In genomic region chr12:91384281-91385017, GRCm38 (mm10) we compare ENCODE assay signal across 8 mouse cellular contexts. TPM values are rescaled to one million over a fixed set of nuclear protein-coding genes. Genes with fewer than 3 reads are reported as not detected.
DNase-seq lines count a peak whose midpoint lies in the region; ATAC-seq and TF ChIP-seq lines count a peak whose summit lies in the region.

TSS of gene Cep128 (minus strand) at chr12:91384409.
TSS of gene Tshr (plus strand) at chr12:91384563.

- no peak for TF ChIP-seq CTCF in ES-Bruce4 (IDR thresholded peaks at IDR 0.05; ENCODE audit: low read depth, low read length)
- TF ChIP-seq CTCF in liver, postnatal 0 days (IDR thresholded peaks at IDR 0.05; ENCODE audit: low read depth) = no peak

- under 1% methylated on average over 27 of the region's 27 CpGs for WGBS in forebrain, embryonic 13.5 days
- WGBS in large intestine, adult 2 months = 1% methylated on average over 27 of the region's 27 CpGs
- under 1% methylated on average over 27 of the region's 27 CpGs for WGBS in liver, postnatal 0 days (ENCODE audit: insufficient replicate concordance)
- WGBS in neural tube, embryonic 14.5 days = 2% methylated on average over 27 of the region's 27 CpGs

- peak within 1 kb of the TSS; percentile 35 for H3K9ac ChIP-seq in ES-Bruce4 (ENCODE audit: low read depth, poor library complexity, severe bottlenecking)
- H3K9ac ChIP-seq in forebrain, embryonic 13.5 days = peak within 1 kb of the TSS; percentile 67
- peak within 1 kb of the TSS; percentile 71 for H3K9ac ChIP-seq in liver, postnatal 0 days (replicated peaks)
- H3K9ac ChIP-seq in neural tube, embryonic 14.5 days (replicated peaks; ENCODE audit: low read depth, low read length) = peak within 1 kb of the TSS; percentile 32

- peak within 1 kb of the TSS; percentile 75 for H3K4me3 ChIP-seq in ES-Bruce4 (ENCODE audit: low read depth, low read length)
- peak within 1 kb of the TSS; percentile 56 for H3K4me3 ChIP-seq in forebrain, embryonic 13.5 days
- H3K4me3 ChIP-seq in liver, postnatal 0 days (ENCODE audit: low read depth, low read length) = peak within 1 kb of the TSS; percentile 88
- peak within 1 kb of the TSS; percentile 56 for H3K4me3 ChIP-seq in neural tube, embryonic 14.5 days (ENCODE audit: low read depth, low read length)

- H3K27me3 ChIP-seq in ES-Bruce4 (ENCODE audit: control insufficient read depth, insufficient read depth, low read length, poor library complexity, severe bottlenecking) = no peaks in the 10 kb centered on the region
- H3K27me3 ChIP-seq in forebrain, embryonic 13.5 days = no peaks in the 10 kb centered on the region
- no peaks in the 10 kb centered on the region for H3K27me3 ChIP-seq in liver, postnatal 0 days (ENCODE audit: insufficient read depth, low read length)
- no peaks in the 10 kb centered on the region for H3K27me3 ChIP-seq in neural tube, embryonic 14.5 days (ENCODE audit: control insufficient read depth, insufficient read depth, low read length)

- H3K9me3 ChIP-seq in ES-Bruce4 (replicated peaks; ENCODE audit: control insufficient read depth, insufficient read depth, low read length, poor library complexity, severe bottlenecking) = no peaks in the 10 kb centered on the region
- no peaks in the 10 kb centered on the region for H3K9me3 ChIP-seq in forebrain, embryonic 13.5 days (replicated peaks)
- no peaks in the 10 kb centered on the region for H3K9me3 ChIP-seq in liver, postnatal 0 days (ENCODE audit: low read length)
- H3K9me3 ChIP-seq in neural tube, embryonic 14.5 days (ENCODE audit: control insufficient read depth, low read length) = no peaks in the 10 kb centered on the region

- peak; percentile 94 to 96 for DNase-seq in heart, postnatal 10 days
- DNase-seq in large intestine, adult 2 months (ENCODE audit: low read depth, low spot score) = peak; percentile 94
- peak; percentile 95 for DNase-seq in liver, postnatal 0 days
- DNase-seq in testis, postnatal 10 days (ENCODE audit: low spot score) = peak; percentile 90

- no peak for TF ChIP-seq POLR2A in ES-Bruce4 (IDR thresholded peaks at IDR 0.05; ENCODE audit: insufficient read depth, low read length)

- TF ChIP-seq EP300 in ES-Bruce4 (IDR thresholded peaks at IDR 0.05; ENCODE audit: insufficient read depth, low read depth, low read length) = no peak
- TF ChIP-seq EP300 in liver, postnatal 0 days (IDR thresholded peaks at IDR 0.05; ENCODE audit: low read depth) = peak; percentile 42

- ATAC-seq in cerebellum, adult (ENCODE audit: insufficient number of reproducible peaks, low FRiP score, low TSS enrichment) = peak; percentile 100
- ATAC-seq in forebrain, embryonic 13.5 days = peak; percentile 100
- ATAC-seq in liver, postnatal 0 days = peak; percentile 100
- ATAC-seq in neural tube, embryonic 14.5 days (ENCODE audit: low read depth) = peak; percentile 100

- intact Hi-C loops in heart, postnatal 10 days (cut with DNase I) = no loop called here

- no peaks in the 10 kb centered on the region for H3K36me3 ChIP-seq in ES-Bruce4 (ENCODE audit: control insufficient read depth, insufficient read depth, low read length, poor library complexity, severe bottlenecking)
- H3K36me3 ChIP-seq in forebrain, embryonic 13.5 days (ENCODE audit: poor library complexity, severe bottlenecking) = no peaks in the 10 kb centered on the region
- H3K36me3 ChIP-seq in liver, postnatal 0 days (replicated peaks; ENCODE audit: insufficient read depth, low read length) = peaks cover 7% of the 10 kb centered on the region
- H3K36me3 ChIP-seq in neural tube, embryonic 14.5 days (ENCODE audit: control insufficient read depth, insufficient read depth, low read length) = no peaks in the 10 kb centered on the region

- no peak within 1 kb of the TSS for H3K27ac ChIP-seq in ES-Bruce4 (ENCODE audit: insufficient read depth, low read length)
- H3K27ac ChIP-seq in forebrain, embryonic 13.5 days = no peak within 1 kb of the TSS
- peak within 1 kb of the TSS; percentile 74 for H3K27ac ChIP-seq in liver, postnatal 0 days (ENCODE audit: low read depth)
- H3K27ac ChIP-seq in neural tube, embryonic 14.5 days (ENCODE audit: low read depth, low read length) = no peak within 1 kb of the TSS

- H3K4me2 ChIP-seq in forebrain, embryonic 13.5 days = peak within 1 kb of the TSS; percentile 91
- H3K4me2 ChIP-seq in liver, postnatal 0 days (ENCODE audit: low read depth, low read length) = peak within 1 kb of the TSS; percentile 96
- peak within 1 kb of the TSS; percentile 97 for H3K4me2 ChIP-seq in neural tube, embryonic 14.5 days (ENCODE audit: low read depth, low read length)

- no peaks in the 10 kb centered on the region for H3K4me1 ChIP-seq in ES-Bruce4 (ENCODE audit: control insufficient read depth, insufficient read depth, low read length)
- H3K4me1 ChIP-seq in forebrain, embryonic 13.5 days = peaks cover 6% of the 10 kb centered on the region
- peaks cover 5% of the 10 kb centered on the region; the same call in 1 of the 2 replicates for H3K4me1 ChIP-seq in liver, postnatal 0 days (ENCODE audit: insufficient read depth)
- H3K4me1 ChIP-seq in neural tube, embryonic 14.5 days (ENCODE audit: control insufficient read depth, insufficient read depth, low read length) = peaks cover 4% of the 10 kb centered on the region; the same call in 1 of the 2 replicates

RNA-seq across cellular contexts. Expression of gene Cep128, which starts in this region (rescaled TPM):
- polyA plus RNA-seq in ES-Bruce4 (2011; ENCODE audit: insufficient read depth, insufficient read length, low read depth, missing spikeins) = 15.6 and 18.3 TPM in 2 replicates
- polyA plus RNA-seq in forebrain, embryonic 13.5 days (2015; fragmentation: Nextera tagmentation; extraction: Ambion mirVana) = 8.9 and 9.9 TPM in 2 replicates
- 10 to 100 TPM in 1 of 2 experiments, 1 to 10 TPM in 1; 8.9 to 10.4 TPM for total RNA-seq in heart, postnatal 10 days (2021)
- polyA plus RNA-seq in large intestine, adult 2 months (2012; rRNA removed) = 3.6 and 5.2 TPM in 2 replicates
- polyA plus RNA-seq in liver, postnatal 0 days (2015; fragmentation: Nextera tagmentation; extraction: Ambion mirVana) = 3.1 and 3.7 TPM in 2 replicates
- 3.6 and 4.0 TPM in 2 replicates for polyA plus RNA-seq in neural tube, embryonic 14.5 days (2014; fragmentation: Nextera tagmentation; extraction: Ambion mirVana)

RNA-seq across cellular contexts. Expression of gene Tshr, which starts in this region (rescaled TPM):
- polyA plus RNA-seq in ES-Bruce4 (2011; ENCODE audit: insufficient read depth, insufficient read length, low read depth, missing spikeins) = 0.33 TPM in 1 of 2 replicates, not detected in the other
- polyA plus RNA-seq in forebrain, embryonic 13.5 days (2015; fragmentation: Nextera tagmentation; extraction: Ambion mirVana) = 1.2 and 1.5 TPM in 2 replicates
- under 1 TPM; 0.15 to 0.69 TPM for total RNA-seq in heart, postnatal 10 days (2021)
- 0.58 TPM in 2 replicates for polyA plus RNA-seq in large intestine, adult 2 months (2012; rRNA removed)
- polyA plus RNA-seq in liver, postnatal 0 days (2015; fragmentation: Nextera tagmentation; extraction: Ambion mirVana) = 0.02 and 0.07 TPM in 2 replicates
- 0.59 and 0.91 TPM in 2 replicates for polyA plus RNA-seq in neural tube, embryonic 14.5 days (2014; fragmentation: Nextera tagmentation; extraction: Ambion mirVana)
